Mouse (Mus musculus) forebrain, embryonic 16.5 days (tissue): ENCODE results near the gene Ccdc182. TPM values are rescaled to one million over a fixed set of nuclear protein-coding genes. Genes with fewer than 3 reads are reported as not detected.

Experiments used
- ATAC-seq: fragments of 200-750 bp; cut with Nextera tagmentation; 2 replicates; pipeline ENCODE4 v1.8.0; 2017; ENCODE audit warnings: mild to moderate bottlenecking, moderate library complexity
- H3K27ac ChIP-seq: fragments of 300-500 bp; sonication (generic); 2 replicates; pipeline ENCODE4 v1.5.1; 2014; ENCODE audit warnings: low read length, control low read depth
- H3K27me3 ChIP-seq: fragments of 300-500 bp; sonication (generic); replicated peaks from 2 replicates; pipeline ENCODE4 v1.6.1; 2014; ENCODE audit warnings: low read length; ENCODE audit not compliant: control insufficient read depth, insufficient read depth
- H3K36me3 ChIP-seq: fragments of 300-500 bp; sonication (generic); 2 replicates; pipeline ENCODE4 v1.6.1; 2014; ENCODE audit not compliant: control insufficient read depth, insufficient read depth
- H3K4me1 ChIP-seq: fragments of 300-500 bp; sonication (generic); replicated peaks from 2 replicates; pipeline ENCODE4 v1.6.1; 2014; ENCODE audit warnings: low read length; ENCODE audit not compliant: control insufficient read depth, insufficient read depth
- H3K4me2 ChIP-seq: fragments of 300-500 bp; sonication (generic); 2 replicates; pipeline ENCODE4 v1.6.1; 2014; ENCODE audit warnings: mild to moderate bottlenecking, low read length, control low read depth
- H3K4me3 ChIP-seq: fragments of 300-500 bp; sonication (generic); replicated peaks from 2 replicates; pipeline ENCODE4 v1.5.1; 2014; ENCODE audit warnings: mild to moderate bottlenecking, low read length, control low read depth
- H3K9ac ChIP-seq: fragments of 300-500 bp; sonication (generic); replicated peaks from 2 replicates; pipeline ENCODE4 v1.6.1; 2014; ENCODE audit warnings: low read depth, low read length, control low read depth
- H3K9me3 ChIP-seq: fragments of 300-500 bp; sonication (generic); 2 replicates; pipeline ENCODE4 v1.6.1; 2016; ENCODE audit warnings: low read length; ENCODE audit not compliant: control insufficient read depth
- WGBS: fragments of 180-500 bp; shearing (Covaris S2); extraction: QIAGEN DNeasy Blood & Tissue Kit; methylation state at CpG from one replicate; pipeline ENCODE4 v1.1.7; 2014; 5-methylcytosine and 5-hydroxymethylcytosine counted together
- polyA plus RNA-seq: library from polyadenylated mRNA; unstranded; fragments of >200 nt; fragmentation: Nextera tagmentation; extraction: Ambion mirVana; gene quantifications from 2 replicates; pipeline ENCODE4 v1.2.1, GENCODE M21; 2015

Gene Ccdc182
- polyA plus RNA-seq, 1 experiment from 2014 or later = not detected

GRCm38 (mm10) chr11:88257700-88258099 lies 36.2 kb upstream of the Ccdc182 start:
- no peak for ATAC-seq
- Histone ChIP-seq H3K9me3 (0 out of 2 replicates have a peak, but pooled peaks cover 3% of the 10 kb centered on the region), H3K36me3 (no peaks in the 10 kb centered on the region), H3K27me3 (no peaks in the 10 kb centered on the region), H3K4me2 (no peak overlapping the region), H3K9ac (no peak overlapping the region), H3K27ac (no peak overlapping the region), H3K4me1 (peaks cover 12% of the 10 kb centered on the region), H3K4me3 (no peak overlapping the region)
- 78% methylated on average over 4 of the region's 4 CpGs for WGBS

DNA sequence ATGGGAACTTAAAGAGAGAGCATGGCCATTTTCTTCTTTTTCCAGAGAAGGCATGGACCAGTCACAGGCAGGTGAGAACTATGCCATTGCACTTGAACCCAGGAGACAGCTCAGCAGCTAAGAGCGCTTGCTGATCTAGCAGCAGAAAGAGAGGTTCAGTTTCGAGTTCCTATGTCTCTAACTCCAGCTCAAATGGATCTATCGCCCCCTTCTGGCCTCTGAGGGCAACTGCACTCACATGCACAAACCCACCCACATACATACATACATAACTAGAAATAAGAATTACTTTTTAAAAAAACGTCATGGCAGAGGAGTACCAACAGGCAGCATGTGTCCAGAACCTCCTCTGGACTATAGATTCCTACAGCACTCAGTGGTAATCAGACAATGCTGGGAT lies 35.6 kb upstream of the Ccdc182 start:
- Histone ChIP-seq H3K36me3 (no peaks in the 10 kb centered on the region), H3K27me3 (no peaks in the 10 kb centered on the region), H3K4me3 (no peak overlapping the region), H3K27ac (no peak overlapping the region), H3K4me2 (no peak overlapping the region), H3K4me1 (peaks cover 8% of the 10 kb centered on the region), H3K9me3 (0 out of 2 replicates have a peak, but pooled peaks cover 3% of the 10 kb centered on the region), H3K9ac (no peak overlapping the region)
- 88% methylated on average over 4 of the region's 4 CpGs for WGBS
- no peak for ATAC-seq

- H3K27ac ChIP-seq = no peak overlapping the region
- H3K4me1 ChIP-seq = no peaks in the 10 kb centered on the region
- H3K9ac ChIP-seq = no peak overlapping the region
- no peak for ATAC-seq
- H3K36me3 ChIP-seq = no peaks in the 10 kb centered on the region
- WGBS = 62% methylated on average over 7 of the region's 7 CpGs
- H3K9me3 ChIP-seq = 0 out of 2 replicates have a peak, but pooled peaks cover 3% of the 10 kb centered on the region
- H3K4me2 ChIP-seq = no peak overlapping the region
- no peak overlapping the region for H3K4me3 ChIP-seq
- no peaks in the 10 kb centered on the region for H3K27me3 ChIP-seq
These were observed 33.4 kb upstream of the Ccdc182 start for GRCm38 (mm10) chr11:88260463-88260862.

DNA sequence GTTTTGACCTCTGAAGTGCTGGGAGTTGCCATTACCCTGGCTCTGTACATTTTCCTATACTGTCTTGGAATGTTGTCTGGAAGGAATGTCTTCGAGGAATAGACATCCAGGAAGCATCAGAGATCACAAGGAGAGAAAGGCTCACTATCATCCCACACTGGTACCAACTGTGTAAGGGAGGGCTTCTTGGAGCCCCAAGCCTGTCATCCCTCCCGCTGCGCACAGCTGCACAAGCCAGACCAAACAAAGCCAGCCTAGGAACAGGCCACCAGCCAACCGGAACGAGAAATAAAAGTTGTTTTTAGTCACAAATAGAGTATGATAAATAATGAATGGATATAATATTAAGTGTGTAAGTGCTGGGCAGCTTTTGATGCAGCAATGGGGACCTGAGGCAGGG lies 29.0 kb upstream of the Ccdc182 start:
- H3K36me3 ChIP-seq = no peaks in the 10 kb centered on the region
- no peaks in the 10 kb centered on the region for H3K27me3 ChIP-seq
- H3K27ac ChIP-seq = no peak overlapping the region
- peaks cover 10% of the 10 kb centered on the region for H3K4me1 ChIP-seq
- no peak overlapping the region for H3K4me2 ChIP-seq
- H3K9me3 ChIP-seq = 0 out of 2 replicates have a peak, but pooled peaks cover under 1% of the 10 kb centered on the region
- no peak overlapping the region for H3K9ac ChIP-seq
- no peak for ATAC-seq
- H3K4me3 ChIP-seq = no peak overlapping the region
- 71% methylated on average over 5 of the region's 5 CpGs for WGBS

- Histone ChIP-seq H3K4me2 (no peak overlapping the region), H3K9ac (no peak overlapping the region), H3K36me3 (no peaks in the 10 kb centered on the region), H3K27me3 (no peaks in the 10 kb centered on the region), H3K4me3 (no peak overlapping the region), H3K4me1 (peaks cover 10% of the 10 kb centered on the region), H3K9me3 (no peaks in the 10 kb centered on the region), H3K27ac (no peak overlapping the region)
- no peak for ATAC-seq
- 49% methylated on average over 6 of the region's 6 CpGs for WGBS
These were observed 27.5 kb upstream of the Ccdc182 start for GRCm38 (mm10) chr11:88266311-88266710.

DNA sequence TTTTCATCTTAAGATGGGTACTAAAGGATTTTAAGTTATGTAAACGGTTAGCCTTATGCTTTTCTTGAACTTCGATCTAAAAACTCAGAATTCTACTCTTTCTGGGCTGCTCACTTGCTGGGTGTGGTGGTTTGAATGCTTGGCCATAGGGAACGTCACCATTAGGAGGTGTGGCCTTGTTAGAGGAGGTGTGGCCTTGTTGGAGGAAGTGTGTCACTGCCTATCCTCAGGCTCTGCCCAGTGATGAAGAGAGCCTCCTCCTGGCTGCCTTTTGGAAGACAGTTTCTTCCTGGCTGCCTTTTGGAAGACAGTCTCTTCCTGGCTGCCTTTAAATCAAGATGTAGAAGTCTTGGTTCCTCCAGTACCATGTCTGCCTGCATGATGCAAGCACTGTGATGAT lies 22.0 kb upstream of the Ccdc182 start:
- no peak for ATAC-seq
- H3K4me1 ChIP-seq = peaks cover 38% of the 10 kb centered on the region
- no peaks in the 10 kb centered on the region for H3K27me3 ChIP-seq
- 71% methylated on average over 3 of the region's 3 CpGs for WGBS
- no peak overlapping the region for H3K4me2 ChIP-seq
- no peaks in the 10 kb centered on the region for H3K9me3 ChIP-seq
- H3K36me3 ChIP-seq = no peaks in the 10 kb centered on the region
- H3K27ac ChIP-seq = no peak overlapping the region
- H3K9ac ChIP-seq = no peak overlapping the region
- no peak overlapping the region for H3K4me3 ChIP-seq

- Histone ChIP-seq H3K36me3 (no peaks in the 10 kb centered on the region), H3K9me3 (no peaks in the 10 kb centered on the region), H3K4me1 (peaks cover 36% of the 10 kb centered on the region), H3K9ac (no peak overlapping the region), H3K27me3 (no peaks in the 10 kb centered on the region), H3K27ac (peak overlapping the region; percentile 34), H3K4me3 (no peak overlapping the region), H3K4me2 (peak overlapping the region; percentile 25; the same call in 1 of the 2 replicates)
- ATAC-seq = no peak
- WGBS = 27% methylated on average over 23 of the region's 23 CpGs
These were observed 19.6 kb upstream of the Ccdc182 start for GRCm38 (mm10) chr11:88274111-88274879.

DNA sequence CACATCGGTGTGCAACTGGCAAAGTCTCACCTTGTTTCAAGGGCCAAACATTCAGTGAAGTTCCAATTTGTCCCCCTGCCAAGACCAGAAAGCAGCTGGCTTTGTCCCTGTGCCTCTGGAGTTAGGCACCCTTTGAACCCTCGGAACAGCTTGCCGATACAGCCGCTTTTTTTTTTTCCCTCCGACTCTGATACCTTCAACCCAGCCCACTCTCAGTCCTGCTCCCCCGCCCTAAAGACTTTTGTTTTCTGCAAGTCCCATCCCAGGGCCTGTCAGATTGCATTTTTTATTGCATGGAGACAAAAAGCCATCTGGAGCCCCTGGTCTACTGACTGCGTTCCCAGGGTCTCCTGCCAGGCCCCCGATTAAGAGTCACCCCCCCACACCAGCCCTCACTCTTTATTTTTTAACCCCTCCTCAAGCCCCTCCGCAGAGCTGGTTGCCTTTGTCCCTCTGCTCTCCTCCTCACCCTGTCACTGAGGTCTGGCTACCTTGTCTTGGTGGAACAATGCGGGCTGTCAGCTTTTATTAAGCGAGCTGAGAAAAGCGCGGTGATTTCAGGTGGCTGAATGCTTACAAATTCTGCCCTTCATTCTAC lies 18.9 kb upstream of the Ccdc182 start:
- WGBS = 3% methylated on average over 13 of the region's 13 CpGs
- ATAC-seq = peak; percentile 64
- no peak overlapping the region for H3K4me3 ChIP-seq
- no peaks in the 10 kb centered on the region for H3K36me3 ChIP-seq
- H3K4me1 ChIP-seq = peaks cover 35% of the 10 kb centered on the region
- H3K27me3 ChIP-seq = no peaks in the 10 kb centered on the region
- H3K27ac ChIP-seq = peak overlapping the region; percentile 34
- 0 out of 2 replicates have a peak overlapping the region, but pooled peaks have one; percentile 34 for H3K9ac ChIP-seq
- H3K4me2 ChIP-seq = peak overlapping the region; percentile 25; the same call in 1 of the 2 replicates
- H3K9me3 ChIP-seq = no peaks in the 10 kb centered on the region

DNA sequence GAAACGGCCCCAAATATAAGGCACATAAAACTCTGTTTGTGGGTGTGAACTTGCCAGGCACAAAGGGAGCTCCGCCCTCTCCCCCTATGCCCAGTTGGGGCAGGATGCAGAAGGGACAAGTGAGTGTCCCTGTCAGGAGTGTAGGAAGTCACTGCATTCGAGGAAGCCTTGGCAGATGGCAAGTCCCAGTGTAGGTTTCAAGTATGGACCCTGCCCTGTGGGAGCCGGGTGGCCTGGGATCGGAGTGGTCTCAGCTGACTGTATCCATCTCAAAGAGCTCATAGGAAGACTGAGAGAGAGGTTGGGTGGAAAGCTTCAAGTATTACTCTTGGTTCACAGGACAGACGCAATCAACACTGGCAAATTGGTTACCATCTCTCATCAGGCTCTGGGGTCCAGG lies 17.9 kb upstream of the Ccdc182 start:
- Histone ChIP-seq H3K9ac (no peak overlapping the region), H3K27me3 (no peaks in the 10 kb centered on the region), H3K4me2 (no peak overlapping the region), H3K9me3 (no peaks in the 10 kb centered on the region), H3K27ac (peak overlapping the region; percentile 75), H3K4me3 (no peak overlapping the region), H3K4me1 (peaks cover 35% of the 10 kb centered on the region), H3K36me3 (no peaks in the 10 kb centered on the region)
- 37% methylated on average over 6 of the region's 6 CpGs for WGBS
- no peak for ATAC-seq
